Comparison of ENCODE assay signal across 34 mouse cellular contexts in genomic region chr16:20085250-20085905, GRCm38 (mm10). TPM values are rescaled to one million over a fixed set of nuclear protein-coding genes. Genes with fewer than 3 reads are reported as not detected.
DNase-seq lines count a peak whose midpoint lies in the region; ATAC-seq and TF ChIP-seq lines count a peak whose summit lies in the region.
"Had no signal": no experiment of that assay in that cellular context is flagged by ENCODE, and none has a peak within 500 bp of the region (broad histone marks: within the 10 kb centered on the region; RNA-seq: fewer than 3 reads in every experiment).

No protein-coding gene starts in this region.

- H3K9me3 ChIP-seq in CH12.LX (replicated peaks; ENCODE audit: low read length) = peaks cover 7% of the 10 kb centered on the region
- no peaks in the 10 kb centered on the region for H3K9me3 ChIP-seq in intestine, embryonic 15.5 days
- H3K9me3 ChIP-seq: embryonic facial prominence, embryonic 12.5 days; forebrain, embryonic 10.5 days; forebrain, embryonic 15.5 days; limb, embryonic 10.5 days; limb, embryonic 15.5 days; neural tube, embryonic 12.5 days had no signal

- TF ChIP-seq RAD21 in CH12.LX (IDR thresholded peaks at IDR 0.05; ENCODE audit: low read depth, low read length) = no peak

- in situ Hi-C loops in CH12.LX (cut with MboI; ENCODE audit: low pct_ligation_motif_present, low pct_unique_long_range_greater_than_20kb, low sequenced_read_pairs) = loop anchor here (25.0 kb wide), 1 partner anchor 348 kb away; no protein-coding TSS in a partner anchor

- H3K4me1 ChIP-seq in spleen, adult 2 months (ENCODE audit: control insufficient read depth, insufficient read depth, insufficient read length) = peaks cover 8% of the 10 kb centered on the region; the same call in 1 of the 2 replicates
- peaks cover 2 to 47% of the 10 kb centered on the region in 2 experiments for H3K4me1 ChIP-seq in CH12.LX (ENCODE audit: control insufficient read depth in 1 of 2, insufficient read depth in 2 of 2)
- H3K4me1 ChIP-seq in intestine, embryonic 15.5 days (replicated peaks) = no peaks in the 10 kb centered on the region
- H3K4me1 ChIP-seq: embryonic facial prominence, embryonic 12.5 days; forebrain, embryonic 15.5 days; limb, embryonic 10.5 days; limb, embryonic 15.5 days; neural tube, embryonic 12.5 days had no signal

- no peak for TF ChIP-seq POLR2A in spleen, adult 2 months (IDR thresholded peaks at IDR 0.05; ENCODE audit: low read depth, low read length)
- TF ChIP-seq POLR2A in CH12.LX (IDR thresholded peaks at IDR 0.05; ENCODE audit: low read depth, low read length) = no peak

- H3K79me2 ChIP-seq in CH12.LX (replicated peaks; ENCODE audit: control insufficient read depth, extremely low read depth, insufficient read depth, poor library complexity, severe bottlenecking) = no peaks in the 10 kb centered on the region

- H3K4me3 ChIP-seq in spleen, adult 2 months (ENCODE audit: extremely low read depth, insufficient read depth, insufficient read length) = no peak overlapping the region
- no peak overlapping the region for H3K4me3 ChIP-seq in CH12.LX (replicated peaks in 1 of 3; ENCODE audit: low read depth in 2 of 3, low read length in 2 of 3, poor library complexity in 1 of 3)
- H3K4me3 ChIP-seq in intestine, embryonic 15.5 days (replicated peaks) = no peak overlapping the region
- H3K4me3 ChIP-seq: embryonic facial prominence, embryonic 12.5 days; forebrain, embryonic 10.5 days; forebrain, embryonic 15.5 days; heart, adult 2 months; limb, embryonic 10.5 days; limb, embryonic 15.5 days; myocyte; neural tube, embryonic 12.5 days had no signal

- WGBS in spleen, adult 2 months = 40% methylated on average over 5 of the region's 5 CpGs
- WGBS in intestine, embryonic 15.5 days = 87% methylated on average over 5 of the region's 5 CpGs

- dilution Hi-C loops in CH12.LX (cut with MboI; ENCODE audit: extremely low pct_ligation_motif_present, extremely low pct_unique_long_range_greater_than_20kb, low sequenced_read_pairs) = no loop called here

- no peaks in the 10 kb centered on the region for H3K27me3 ChIP-seq in spleen, adult 2 months (ENCODE audit: control insufficient read depth, insufficient read depth, low read length)
- peaks cover 2% of the 10 kb centered on the region for H3K27me3 ChIP-seq in CH12.LX (replicated peaks)
- no peaks in the 10 kb centered on the region for H3K27me3 ChIP-seq in intestine, embryonic 15.5 days (replicated peaks)
- H3K27me3 ChIP-seq: embryonic facial prominence, embryonic 12.5 days; forebrain, embryonic 15.5 days; limb, embryonic 15.5 days; neural tube, embryonic 12.5 days had no signal

- H3K9ac ChIP-seq in CH12.LX (ENCODE audit: insufficient read depth, low read depth) = no peak overlapping the region
- H3K9ac ChIP-seq in intestine, embryonic 15.5 days = no peak overlapping the region
- H3K9ac ChIP-seq: embryonic facial prominence, embryonic 12.5 days; forebrain, embryonic 15.5 days; limb, embryonic 15.5 days; liver, embryonic 14.5 days; lung, embryonic 14.5 days; neural tube, embryonic 12.5 days had no signal

- TF ChIP-seq CTCF in spleen, adult 2 months (IDR thresholded peaks at IDR 0.05; ENCODE audit: extremely low read depth, insufficient read depth, insufficient read length, insufficient replicate concordance) = no peak
- TF ChIP-seq CTCF in CH12.LX (conservative IDR thresholded peaks at IDR 0.05 in 1 of 2, IDR thresholded peaks at IDR 0.05 in 1 of 2; ENCODE audit: low read depth in 2 of 2, low read length in 2 of 2) = no peak

- H3K36me3 ChIP-seq in spleen, adult 2 months (ENCODE audit: control insufficient read depth, insufficient read depth, low read length) = no peaks in the 10 kb centered on the region
- H3K36me3 ChIP-seq in CH12.LX (replicated peaks in 1 of 2; ENCODE audit: control insufficient read depth in 1 of 2, insufficient read depth in 1 of 2, low read length in 1 of 2) = no peaks in the 10 kb centered on the region
- no peaks in the 10 kb centered on the region for H3K36me3 ChIP-seq in intestine, embryonic 15.5 days
- H3K36me3 ChIP-seq: embryonic facial prominence, embryonic 12.5 days; forebrain, embryonic 10.5 days; forebrain, embryonic 15.5 days; limb, embryonic 10.5 days; limb, embryonic 15.5 days; neural tube, embryonic 12.5 days had no signal

- no peak for TF ChIP-seq EP300 in CH12.LX (IDR thresholded peaks at IDR 0.05; ENCODE audit: low read length)

- intact Hi-C loops in left cerebral cortex, postnatal 10 days (cut with DNase I) = no loop called here

- DNase-seq in spleen, adult 2 months (ENCODE audit: low read depth in 1 of 2, low spot score in 2 of 2) = no peak
- DNase-seq in spleen, postnatal 10 days (ENCODE audit: low spot score in 2 of 2) = no peak
- peak; percentile 74 for DNase-seq in CH12.LX (ENCODE audit: extremely low read depth)
- no peak for DNase-seq in heart, adult 9 months (ENCODE audit: low spot score in 2 of 2)
- DNase-seq in left cerebral cortex, postnatal 10 days (ENCODE audit: extremely low spot score in 1 of 2, low spot score in 2 of 2) = no peak
- DNase-seq: adrenal gland, adult 8-10 months; cerebellum, adult 11 months; cerebellum, adult 9-10 months; cerebellum, postnatal 36 days; embryo, embryonic 11 days; gastrocnemius, postnatal 25 days; heart, adult 2 months; heart, postnatal 14 days; kidney, adult 2 months; layer of hippocampus, postnatal 36 days; lung, embryonic 14.5 days; thymus, adult 2 months; thymus, postnatal 36 days had no signal

- peak overlapping the region; percentile 63; the same call in 1 of the 2 replicates for H3K4me2 ChIP-seq in CH12.LX (ENCODE audit: insufficient read depth, low read depth, poor library complexity, severe bottlenecking)
- H3K4me2 ChIP-seq in intestine, embryonic 15.5 days (replicated peaks) = no peak overlapping the region
- H3K4me2 ChIP-seq: embryonic facial prominence, embryonic 12.5 days; forebrain, embryonic 15.5 days; limb, embryonic 15.5 days; lung, embryonic 14.5 days; midbrain, embryonic 11.5 days; neural tube, embryonic 12.5 days had no signal

- ATAC-seq in granulocyte monocyte progenitor cell, adult 5-6 weeks (replicated peaks; ENCODE audit: poor library complexity, severe bottlenecking) = peak; percentile 94
- peak; percentile 74 for ATAC-seq in neutrophil, adult 5-6 weeks (ENCODE audit: extremely low read depth, insufficient number of reproducible peaks, low FRiP score, poor library complexity, severe bottlenecking)
- no peak for ATAC-seq in intestine, embryonic 15.5 days
- ATAC-seq: forebrain, embryonic 15.5 days; hindbrain, embryonic 16.5 days; midbrain, embryonic 16.5 days had no signal

- peak overlapping the region; percentile 62 for H3K27ac ChIP-seq in spleen, adult 2 months (ENCODE audit: insufficient read depth, low read length)
- H3K27ac ChIP-seq in CH12.LX (ENCODE audit: insufficient read depth, low read depth) = no peak overlapping the region
- no peak overlapping the region for H3K27ac ChIP-seq in intestine, embryonic 15.5 days
- H3K27ac ChIP-seq: embryonic facial prominence, embryonic 12.5 days; forebrain, embryonic 10.5 days; forebrain, embryonic 15.5 days; heart, adult 2 months; kidney, postnatal 0 days; limb, embryonic 10.5 days; limb, embryonic 15.5 days; liver, embryonic 14.5 days; macrophage; neural tube, embryonic 12.5 days had no signal

TF ChIP-seq in CH12.LX, 34 proteins besides CTCF, POLR2A, EP300 and RAD21:
- 0 out of 2 replicates have a peak, but pooled peaks have one; percentile 4 for TF ChIP-seq IRF4 (IDR thresholded peaks at IDR 0.05; ENCODE audit: low read depth, low read length)
- no peak for TF ChIP-seq ELF1 (IDR thresholded peaks at IDR 0.05; ENCODE audit: low read depth, low read length)
- peak; percentile 69 for TF ChIP-seq BHLHE40 (IDR thresholded peaks at IDR 0.05; ENCODE audit: low read depth, low read length)

RNA-seq across cellular contexts. Expression of gene Klhl24, which starts 12.0 kb away (rescaled TPM):
- polyA plus RNA-seq in spleen, adult 2 months (2012; rRNA removed) = 12.1 and 15.1 TPM in 2 replicates
- total RNA-seq in CH12.LX (2012; rRNA removed) (8.1 and 19.6 TPM in 2 replicates), CH12.LX (2014; rRNA removed) (31.1 and 33.5 TPM in 2 replicates)
- polyA plus RNA-seq in CH12.LX (2012; ENCODE audit: insufficient read length, low read depth) = 14.9 and 15.9 TPM in 2 replicates
- 34.3 and 52.0 TPM in 2 replicates for total RNA-seq in granulocyte monocyte progenitor cell, adult 5-6 weeks (2014; fragmentation: Nextera tagmentation)
- total RNA-seq in granulocyte monocyte progenitor cell, adult 5-6 weeks (2017) = 56.1 and 80.7 TPM in 2 replicates
- total RNA-seq in neutrophil, adult 5-6 weeks (2017) = 242 and 277 TPM in 2 replicates
- 17.9 and 22.1 TPM in 2 replicates for polyA plus RNA-seq in intestine, embryonic 15.5 days (2015; fragmentation: Nextera tagmentation; extraction: Ambion mirVana)
- 10 to 100 TPM; 76.6 to 76.8 TPM for total RNA-seq in left cerebral cortex, postnatal 10 days (2021)

RNA-seq across cellular contexts. Expression of gene Yeats2, which starts 55.5 kb away (rescaled TPM):
- polyA plus RNA-seq in spleen, adult 2 months (2012; rRNA removed) = 12.5 and 16.7 TPM in 2 replicates
- 33.2 and 33.5 TPM in 2 replicates for total RNA-seq in CH12.LX (2012; rRNA removed)
- total RNA-seq in CH12.LX (2014; rRNA removed) = 23.6 and 24.0 TPM in 2 replicates
- 37.1 and 42.6 TPM in 2 replicates for polyA plus RNA-seq in CH12.LX (2012; ENCODE audit: insufficient read length, low read depth)
- total RNA-seq in granulocyte monocyte progenitor cell, adult 5-6 weeks (2014; fragmentation: Nextera tagmentation) = 47.2 and 65.0 TPM in 2 replicates
- 25.9 and 30.5 TPM in 2 replicates for total RNA-seq in granulocyte monocyte progenitor cell, adult 5-6 weeks (2017)
- 21.0 and 21.1 TPM in 2 replicates for total RNA-seq in neutrophil, adult 5-6 weeks (2017)
- 21.7 and 22.7 TPM in 2 replicates for polyA plus RNA-seq in intestine, embryonic 15.5 days (2015; fragmentation: Nextera tagmentation; extraction: Ambion mirVana)
- total RNA-seq in left cerebral cortex, postnatal 10 days (2021) = 10 to 100 TPM; 44.2 to 47.2 TPM
